Mouse (Mus musculus) R1 (cell line): ENCODE results near the gene Zfp91.
A peak's percentile ranks its signal among the peaks of the same experiment; 100 is the strongest.

Experiments used
- DNase-seq: peaks from one replicate; pipeline ENCODE4 v3.0.0-alpha.2; 2018; ENCODE audit warnings: low read depth, low spot score

The Zfp91 gene

DNA sequence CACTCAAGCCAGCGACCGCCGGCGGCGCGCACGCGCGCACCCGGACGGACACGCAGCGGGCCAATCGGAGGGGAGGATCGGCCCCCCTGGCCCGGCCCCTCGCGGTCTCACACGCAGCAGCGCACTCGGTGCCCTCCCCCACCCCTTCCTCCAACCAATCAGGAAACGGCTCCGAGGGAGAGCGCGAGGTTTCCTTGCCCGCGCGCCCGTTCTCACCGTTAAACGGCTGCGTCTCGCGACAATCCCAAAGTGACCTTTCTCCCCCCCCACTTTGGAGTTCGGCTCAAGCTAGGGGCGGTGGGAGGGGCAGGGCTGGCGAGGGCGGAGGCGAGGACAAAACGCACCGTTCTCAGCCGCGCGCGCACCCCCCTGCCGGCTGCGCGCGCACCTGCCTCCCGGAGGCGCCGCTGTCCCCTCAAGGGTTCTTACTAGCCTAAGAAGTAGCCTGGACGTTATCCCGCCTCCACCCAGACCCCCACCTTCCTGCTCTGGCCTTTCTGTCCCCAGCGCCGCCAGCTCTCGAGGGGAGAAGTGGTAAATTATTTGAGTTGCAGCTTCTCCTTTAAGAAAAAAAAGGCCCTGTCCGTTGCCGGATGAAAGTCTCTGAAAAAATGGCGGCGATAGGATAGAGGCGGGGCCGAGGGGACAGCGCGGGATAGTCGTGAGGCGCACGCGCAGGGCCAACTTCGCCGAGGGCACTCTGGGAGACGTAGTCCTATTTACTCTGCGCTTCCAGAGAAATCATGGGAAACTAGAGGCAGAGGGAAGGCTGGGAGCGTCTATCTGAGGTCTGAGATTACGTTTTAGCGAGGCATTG lies at the start of gene Zfp91, which contains the start of gene Lpxn:
Gene Zfp91 (minus strand): TSS at position 616 of the 817 bp plus-strand sequence.
Gene Lpxn (plus strand): TSS at position 683 of the 817 bp plus-strand sequence.
- peak; percentile 98 for DNase-seq

DNA sequence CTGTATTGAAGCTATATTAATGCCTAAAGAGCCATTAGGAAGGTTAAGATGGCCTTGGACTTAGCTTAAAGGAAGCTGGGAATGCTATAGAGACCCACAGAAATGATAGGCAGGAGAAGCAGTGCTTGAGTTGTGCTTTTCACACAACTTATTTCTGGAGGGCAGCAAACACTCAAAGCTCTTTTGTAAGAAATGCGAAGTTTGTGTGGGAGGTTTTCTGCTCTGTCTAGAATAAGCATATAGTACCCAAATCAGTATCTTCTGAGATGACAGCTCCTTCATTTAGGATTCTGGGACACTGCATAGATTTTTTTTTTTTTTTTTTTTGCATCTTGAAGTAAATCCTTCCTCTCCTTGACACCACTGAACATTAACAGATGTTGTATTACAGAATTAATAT lies 42.6 kb upstream of the Zfp91 start:
- no peak for DNase-seq

DNA sequence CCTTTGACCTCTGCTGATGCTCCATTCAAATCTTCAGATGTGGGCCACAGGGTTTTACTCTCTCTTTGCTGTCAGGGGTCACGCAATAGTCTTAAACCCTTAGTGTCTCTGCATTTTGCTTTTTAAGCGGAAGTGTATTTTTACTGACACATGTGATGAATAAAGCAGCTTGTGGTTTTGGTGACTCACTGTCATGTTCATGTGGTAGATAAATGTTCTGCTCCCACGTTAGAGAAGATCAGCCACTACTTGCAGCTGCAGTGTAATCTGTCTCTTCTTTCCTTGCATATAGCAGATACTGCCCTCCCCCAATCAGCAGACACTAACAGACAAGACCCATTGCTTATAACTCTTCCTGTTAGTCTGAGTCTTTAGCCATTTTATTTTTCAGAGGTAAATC lies 37.7 kb upstream of the Zfp91 start:
- DNase-seq: no peak

DNA sequence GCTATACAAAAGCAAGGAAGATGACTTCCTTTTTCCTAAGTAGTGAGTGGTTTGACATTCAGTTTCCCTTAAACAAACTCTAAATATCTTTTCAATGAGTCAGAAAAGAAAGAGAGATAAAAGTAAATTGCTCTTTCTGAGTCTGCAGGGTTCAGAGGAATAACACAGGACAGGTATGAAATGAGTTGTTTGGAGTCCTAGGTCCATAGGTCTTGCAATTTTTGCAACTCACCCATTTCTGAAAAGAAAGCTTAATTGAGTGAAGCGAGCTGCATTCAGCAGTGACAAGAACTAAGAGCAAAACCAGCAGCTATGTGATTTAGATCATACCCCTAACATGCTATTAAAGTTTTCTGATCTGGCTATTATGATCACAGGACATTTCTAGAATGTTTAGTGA lies 35.6 kb upstream of the Zfp91 start:
- no peak for DNase-seq

DNA sequence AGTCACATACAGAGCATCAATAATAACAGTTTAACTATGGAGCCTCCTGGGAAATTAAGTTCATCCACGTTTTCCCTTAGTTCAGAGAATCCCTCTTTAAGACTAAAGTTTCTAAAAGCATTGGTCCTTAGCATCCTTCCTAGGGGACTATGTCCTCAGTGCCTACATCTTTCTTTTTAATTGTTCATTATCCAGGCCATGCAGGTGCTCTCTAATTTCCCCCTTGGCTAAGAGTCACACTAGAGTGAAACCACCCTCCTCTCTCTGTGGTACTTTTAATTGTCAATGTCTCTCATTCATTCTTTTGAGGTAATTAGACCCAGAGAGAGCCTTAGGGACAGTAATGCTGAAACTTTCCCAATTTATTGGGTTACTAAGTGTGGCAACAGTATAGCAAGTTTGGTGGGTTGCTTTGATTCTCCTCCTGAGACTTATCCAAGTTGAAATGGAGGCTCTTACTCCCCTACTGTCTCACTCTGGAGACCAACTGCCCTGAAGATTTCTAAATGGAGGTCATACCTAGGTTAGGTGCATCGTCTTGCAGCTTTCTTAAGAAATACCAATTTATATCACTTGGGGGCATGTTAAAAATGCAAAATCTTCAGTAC lies 35.0 kb upstream of the Zfp91 start:
- DNase-seq: no peak

DNA sequence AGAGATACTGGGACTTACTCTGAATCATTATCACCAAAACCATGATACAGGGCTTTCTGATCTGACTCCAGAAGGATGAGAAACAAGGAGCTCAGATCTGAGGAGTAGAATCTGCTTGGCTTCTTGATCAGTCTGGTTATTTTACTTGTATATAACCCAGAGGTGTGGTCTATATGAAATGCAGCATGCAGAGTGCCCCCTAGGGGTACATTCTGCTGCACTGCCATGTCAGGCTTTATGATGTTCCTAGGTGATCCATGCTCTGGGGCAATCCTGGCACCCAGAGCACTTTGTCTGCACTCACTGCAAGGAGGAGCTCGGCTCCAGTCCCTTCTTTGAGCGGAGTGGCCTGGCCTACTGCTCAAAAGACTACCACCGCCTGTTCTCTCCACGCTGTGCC lies 28.6 kb upstream of the Zfp91 start:
- peak; percentile 10 for DNase-seq

DNA sequence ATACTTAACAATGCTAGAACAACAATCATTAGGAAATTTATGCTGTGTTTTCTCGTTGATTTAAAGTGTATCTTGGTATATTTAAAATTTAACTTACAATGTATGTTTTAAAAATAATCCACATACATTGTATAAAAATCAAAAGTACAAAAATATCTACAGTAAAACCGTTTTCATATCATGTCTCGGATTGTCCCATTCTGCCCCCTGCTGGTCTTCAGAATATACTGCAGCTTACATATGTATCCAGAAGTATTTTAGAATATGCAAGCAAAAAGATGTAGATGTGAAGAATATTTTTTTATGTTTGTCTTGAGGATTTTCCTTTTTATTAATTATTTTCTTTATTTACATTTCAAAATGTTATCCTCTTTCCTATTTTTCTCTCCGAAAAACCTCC lies 24.5 kb upstream of the Zfp91 start:
- peak; percentile 27 for DNase-seq

DNA sequence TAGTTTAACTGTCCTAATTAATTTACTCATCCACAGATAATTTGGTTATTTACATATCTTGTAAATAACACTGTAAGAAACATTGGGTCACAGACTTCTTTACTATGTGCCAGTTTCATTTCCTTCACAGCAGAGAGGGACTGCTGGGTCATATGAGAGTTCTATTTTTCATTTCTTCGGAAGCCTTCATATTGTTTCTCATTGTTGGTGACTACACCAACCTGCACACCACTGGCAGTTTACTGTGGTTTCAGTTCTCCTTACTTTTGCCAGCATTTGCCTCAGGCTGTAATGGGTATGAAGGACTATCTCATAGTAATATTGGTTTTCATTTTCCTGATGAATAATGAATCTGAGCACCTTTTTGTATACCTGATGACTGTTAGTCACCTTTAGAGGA lies 22.6 kb upstream of the Zfp91 start:
- DNase-seq: no peak

DNA sequence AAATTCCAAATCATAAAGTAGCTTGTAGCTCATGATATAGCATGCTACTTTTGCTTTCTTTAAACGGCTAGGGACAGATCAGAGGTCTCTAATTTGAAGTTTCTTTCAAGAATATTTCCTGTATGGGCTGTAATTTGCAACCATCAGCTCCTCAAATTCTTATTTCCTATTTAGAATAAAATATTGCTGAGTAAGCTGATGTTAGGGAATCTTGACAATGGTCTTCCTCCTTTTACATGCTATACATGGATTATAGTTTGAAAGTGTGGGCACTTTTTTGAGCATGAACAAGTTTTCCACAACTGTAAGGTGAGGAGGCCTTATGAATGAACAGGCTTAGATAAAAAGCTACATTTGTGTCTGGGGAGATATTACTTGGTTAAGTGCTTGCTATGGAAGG lies 18.0 kb upstream of the Zfp91 start:
- no peak for DNase-seq

DNA sequence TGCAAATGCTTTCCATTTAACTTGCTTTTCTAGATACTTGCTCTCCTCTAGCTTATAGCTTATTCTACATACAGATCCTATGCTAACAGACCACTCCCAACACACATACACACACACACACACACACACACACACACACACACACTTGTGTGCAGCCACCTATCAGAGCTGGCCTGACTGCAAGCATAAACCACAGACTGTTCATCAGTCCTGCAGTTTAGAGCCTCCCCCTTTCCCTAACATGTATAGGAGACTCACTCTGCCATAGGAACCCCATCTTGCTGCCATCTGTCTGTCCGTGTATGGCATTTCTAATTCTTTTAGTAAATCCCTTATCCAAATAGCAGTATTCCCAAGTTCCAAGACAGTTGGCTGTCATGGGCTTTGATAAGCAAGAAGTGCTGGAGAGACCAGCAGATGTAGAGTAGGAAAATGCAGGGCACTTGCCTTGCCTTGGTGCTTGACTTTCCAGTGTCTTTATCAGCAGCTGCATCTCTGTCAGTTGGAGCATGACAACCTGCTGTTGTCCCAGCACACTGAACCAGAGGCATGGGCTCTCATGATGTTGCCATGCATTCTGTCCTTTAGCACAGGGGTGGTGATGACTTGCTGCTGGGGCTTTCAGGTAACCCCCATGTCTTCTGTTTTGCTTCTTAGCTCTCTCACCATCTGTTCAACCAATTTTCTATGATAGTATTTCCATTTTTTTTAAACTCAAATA lies 16.9 kb upstream of the Zfp91 start:
- DNase-seq: no peak

DNA sequence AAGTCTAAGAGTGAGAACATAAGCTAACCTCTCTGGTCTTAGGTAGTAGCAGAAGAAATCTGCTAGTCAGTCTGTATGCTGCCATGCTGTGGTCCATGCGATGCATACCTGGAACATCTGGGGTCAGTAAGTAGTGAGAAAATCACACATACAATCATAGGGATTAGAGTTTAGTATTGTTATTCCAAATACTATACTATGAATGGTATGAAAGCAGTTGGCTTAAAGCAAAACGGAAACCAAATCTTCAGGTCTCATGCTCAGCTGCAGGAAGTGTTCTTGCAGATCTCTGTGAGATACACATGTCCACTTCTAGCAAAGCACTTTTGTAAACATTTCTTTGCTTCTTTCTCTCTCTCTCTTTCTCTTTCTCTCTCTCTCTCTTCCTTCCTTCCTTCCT lies 10.3 kb upstream of the Zfp91 start:
- DNase-seq: no peak

DNA sequence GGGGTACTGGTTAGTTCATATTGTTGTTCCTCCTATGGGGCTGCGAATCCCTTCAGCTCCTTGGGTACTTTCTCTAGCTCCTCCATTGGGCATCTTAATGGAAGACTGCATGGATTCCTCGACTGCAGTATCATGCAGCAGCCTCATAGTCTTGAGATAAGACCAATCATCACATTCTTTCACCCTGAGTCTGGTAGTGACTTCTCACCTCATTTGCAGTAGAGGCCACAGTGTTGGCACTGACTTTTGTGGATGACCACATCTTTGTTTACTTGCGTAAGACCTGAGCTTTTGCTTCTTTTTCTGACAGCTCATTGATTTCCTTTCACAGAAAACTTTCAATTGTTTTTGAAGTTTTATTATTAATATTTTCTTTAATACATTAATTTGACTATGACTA lies 9.8 kb upstream of the Zfp91 start:
- no peak for DNase-seq

DNA sequence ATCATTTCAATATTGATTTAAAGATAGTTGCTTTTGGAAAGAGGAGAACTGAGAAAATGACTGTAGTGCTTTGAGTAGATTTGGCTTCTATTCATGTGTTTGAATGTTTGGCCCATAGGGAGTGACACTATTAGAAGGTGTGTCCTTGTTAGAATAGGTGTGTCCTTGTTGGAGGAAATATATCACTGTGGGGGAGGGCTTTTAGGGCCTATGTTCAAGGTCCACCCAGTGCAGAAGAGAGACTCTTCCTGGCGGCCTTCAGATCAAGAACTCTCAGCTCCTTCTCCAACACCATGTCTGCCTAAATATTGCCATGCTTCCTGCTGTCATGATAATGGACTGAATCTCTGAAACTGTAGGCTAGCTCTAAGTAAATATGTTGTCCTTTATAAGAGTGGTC lies 8.3 kb upstream of the Zfp91 start:
- DNase-seq: no peak

DNA sequence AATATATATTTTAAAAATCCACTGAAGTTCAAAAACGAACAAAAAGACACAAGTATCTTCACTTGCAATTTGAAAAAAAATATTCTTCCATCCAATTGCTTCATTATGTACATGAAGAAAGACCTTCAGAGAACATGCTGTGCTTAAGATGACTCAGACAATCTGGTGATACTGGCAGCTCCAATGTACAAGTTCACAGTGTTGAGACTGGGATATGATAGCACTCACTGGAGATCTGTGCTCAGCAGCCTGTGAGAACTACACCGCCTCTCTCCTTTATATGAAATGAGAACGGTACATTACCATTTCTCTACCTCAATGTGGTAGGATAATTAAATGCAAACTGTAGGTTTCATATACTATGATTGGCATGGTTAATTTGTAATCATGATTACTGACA lies 6.9 kb upstream of the Zfp91 start:
- no peak for DNase-seq

DNA sequence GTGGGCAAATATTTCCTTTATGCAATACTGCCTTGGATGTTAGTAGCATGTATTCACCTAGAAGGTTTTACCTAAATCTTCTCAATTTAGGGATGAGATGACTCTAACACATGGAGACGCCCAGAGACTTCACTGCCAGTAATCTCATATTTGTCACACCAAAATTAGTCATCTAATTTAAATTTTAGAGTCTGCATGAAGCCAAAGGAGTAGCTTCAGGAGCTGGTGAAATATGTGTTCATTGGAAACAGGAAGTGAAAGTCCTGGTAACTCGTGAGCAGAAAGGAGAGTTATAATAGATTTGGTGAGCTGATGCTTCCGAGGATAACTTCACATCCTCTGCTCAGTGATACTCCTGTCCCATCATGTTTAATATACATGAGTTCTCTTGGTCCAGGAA lies 5.1 kb upstream of the Zfp91 start:
- DNase-seq: no peak

DNA sequence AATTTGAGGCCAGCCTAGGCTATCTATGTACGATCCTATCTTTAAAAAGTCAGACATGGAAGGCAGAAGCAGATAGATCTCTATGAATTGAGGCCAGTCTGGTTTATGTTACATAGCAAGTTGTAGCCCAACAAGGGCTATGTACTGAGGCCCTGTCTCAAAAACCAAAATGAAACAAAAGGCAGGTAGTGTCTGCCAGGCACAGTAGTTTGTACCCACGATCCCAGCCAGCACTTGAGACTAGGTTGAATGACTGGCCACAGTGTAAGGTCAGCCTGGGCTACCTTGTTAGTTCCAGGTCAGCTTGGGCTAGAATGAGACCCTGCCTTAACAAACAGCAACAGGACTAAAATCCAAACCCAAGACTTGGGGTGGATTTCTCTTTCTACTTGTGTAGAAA lies 4.7 kb upstream of the Zfp91 start:
- no peak for DNase-seq

DNA sequence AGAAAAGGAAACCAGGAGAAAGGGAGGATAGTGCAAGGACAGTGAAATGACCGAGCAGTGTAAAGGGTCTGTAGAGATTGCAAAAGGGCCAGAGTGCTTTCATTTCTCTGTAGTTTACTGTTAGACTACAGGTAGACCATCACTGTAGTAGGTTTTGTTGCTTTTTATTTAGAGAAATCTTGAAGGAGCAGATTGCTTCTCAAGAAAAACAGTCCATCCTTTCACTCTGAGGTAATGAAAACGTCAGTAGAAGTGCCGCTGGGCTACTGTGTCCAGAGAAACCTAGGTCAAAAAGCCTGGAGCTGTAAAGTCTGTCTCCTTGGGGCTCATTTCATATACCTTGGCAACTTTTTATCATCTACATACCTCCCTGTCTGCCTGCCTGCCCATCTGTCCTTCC lies 3.2 kb upstream of the Zfp91 start:
- no peak for DNase-seq

DNA sequence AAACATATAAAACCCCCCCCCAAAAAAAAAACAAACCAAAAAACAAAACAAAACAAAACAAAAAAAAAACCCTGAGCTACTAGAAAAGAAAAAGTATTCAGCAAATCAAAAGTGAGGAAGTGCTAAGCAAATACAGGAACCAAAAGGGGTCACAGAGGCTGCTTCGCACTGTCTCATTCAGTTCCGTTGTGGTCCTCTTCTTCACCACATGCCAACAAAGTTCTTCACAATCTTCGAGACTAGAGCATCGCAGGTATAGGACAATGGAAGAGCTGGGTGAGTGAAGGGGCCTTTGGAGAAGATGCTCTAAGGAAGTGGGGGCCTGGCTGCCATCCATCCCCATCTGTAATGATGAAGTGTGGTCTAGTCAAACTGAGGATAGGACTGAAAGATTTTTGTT lies 2.5 kb upstream of the Zfp91 start:
- DNase-seq: no peak

DNA sequence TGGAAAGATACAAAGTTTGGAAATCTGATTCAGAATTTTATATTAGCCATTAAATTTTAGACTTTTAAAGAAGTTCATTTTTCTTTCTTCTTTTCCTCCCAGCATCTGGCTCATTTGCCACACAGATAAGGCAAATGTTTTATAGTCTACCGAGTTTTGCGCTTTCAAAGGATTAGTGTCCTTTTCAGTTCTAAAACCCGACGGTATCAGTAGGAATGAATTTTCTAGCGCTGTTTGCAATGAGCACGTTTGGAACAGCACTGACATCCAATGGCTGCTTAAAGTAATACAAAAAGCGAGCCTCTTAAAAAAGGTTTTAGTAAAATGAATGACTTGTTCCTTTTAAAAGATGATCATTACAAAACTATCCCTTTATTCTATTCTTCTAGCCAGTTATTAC lies 1.1 kb upstream of the Zfp91 start:
- peak; percentile 18 for DNase-seq

DNA sequence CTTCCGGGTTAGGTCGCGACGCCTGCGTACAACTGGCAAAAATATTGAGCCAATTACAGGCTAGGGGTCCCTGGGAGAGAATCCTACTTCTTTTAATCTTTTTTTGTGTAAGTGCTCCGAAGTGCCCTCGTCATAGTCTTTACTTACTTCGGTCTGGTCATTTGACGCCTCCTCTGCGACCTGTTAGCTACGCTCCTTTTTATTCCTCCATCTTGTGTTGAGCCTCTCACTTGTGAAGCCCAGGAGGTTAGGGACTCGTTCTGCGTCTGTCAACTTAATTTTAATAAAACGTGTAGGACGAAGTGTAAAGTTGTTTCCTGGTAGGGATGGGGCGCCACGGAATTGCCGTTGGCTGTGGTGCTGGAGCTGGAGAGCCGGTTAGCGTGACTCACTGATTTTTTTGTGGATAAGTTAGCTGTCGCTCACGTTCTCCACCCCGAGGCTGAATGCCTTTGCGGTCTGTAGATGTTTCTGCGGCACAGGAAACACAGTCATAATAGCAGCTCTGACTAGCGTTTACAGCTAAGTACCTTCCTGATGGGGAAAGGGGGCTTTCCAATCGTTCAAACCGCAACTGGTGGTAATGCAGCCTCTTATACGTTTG lies 504 bp upstream of the Zfp91 start:
- DNase-seq: peak; percentile 63

DNA sequence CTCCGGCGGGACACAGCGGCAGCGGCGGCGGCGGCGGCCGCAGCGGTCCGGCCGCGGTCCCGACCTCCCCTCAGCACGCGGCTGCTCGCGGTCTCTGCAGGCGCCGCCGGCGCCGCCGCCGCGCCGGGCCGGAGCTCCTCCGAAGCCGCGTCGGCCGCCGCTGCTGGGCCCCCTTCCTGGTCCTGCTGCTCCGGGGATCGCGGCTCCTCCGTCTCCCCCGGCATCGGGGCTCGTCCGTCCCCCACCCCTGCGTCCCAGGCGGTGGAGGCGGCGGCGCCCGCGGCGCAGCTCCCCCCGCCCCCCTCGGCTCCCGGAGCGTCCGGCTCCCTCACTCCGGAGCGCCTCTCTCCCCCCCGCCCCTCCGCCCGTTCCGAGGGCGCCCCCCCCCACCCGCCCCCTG lies 816 bp downstream of the Zfp91 start:
- DNase-seq: no peak
